Mouse (Mus musculus) thymus, postnatal 10 days (tissue): ENCODE data around the gene Chek1.

ENCODE experiments used
- DNase-seq, 2 experiments: peaks; one replicate each; pipeline ENCODE4 v3.0.0; 2021; ENCODE audit warnings: low spot score in 2 of 2

Chek1 gene

GRCm38 (mm10) chr9:36727034-36727755 lies at the start of gene Chek1:
Chek1 (minus strand) TSS chr9:36727065.
- DNase-seq, result no peak

GRCm38 (mm10) chr9:36769048-36769413 lies 42.2 kb upstream of the Chek1 start:
- no peak for DNase-seq

- DNase-seq, result peak; percentile 35 to 52
Observed at GRCm38 (mm10) chr9:36768156-36769047, 41.5 kb upstream of the Chek1 start.

GRCm38 (mm10) chr9:36767203-36768143 lies 40.6 kb upstream of the Chek1 start, which contains the start of gene Stt3a:
Stt3a (minus strand) TSS chr9:36767679.
- DNase-seq, result peak; percentile 96

- DNase-seq, result no peak
Observed at GRCm38 (mm10) chr9:36764378-36764777, 37.5 kb upstream of the Chek1 start.

GRCm38 (mm10) chr9:36726131-36727033 lies 483 bp downstream of the Chek1 start:
- DNase-seq, result peak; percentile 81 to 85

GRCm38 (mm10) chr9:36716624-36717023 lies 10.2 kb downstream of the Chek1 start:
- no peak for DNase-seq

- DNase-seq, result no peak
Observed at GRCm38 (mm10) chr9:36707304-36707703, 19.6 kb downstream of the Chek1 start.

- no peak for DNase-seq
Observed at GRCm38 (mm10) chr9:36705923-36706322, 20.9 kb downstream of the Chek1 start.

GRCm38 (mm10) chr9:36694276-36694675 lies 32.6 kb downstream of the Chek1 start:
- DNase-seq, result no peak

GRCm38 (mm10) chr9:36692920-36693319 lies 33.9 kb downstream of the Chek1 start, which contains the start of gene Acrv1:
Acrv1 (plus strand) TSS chr9:36693220.
- no peak for DNase-seq

GRCm38 (mm10) chr9:36687329-36687728 lies 39.5 kb downstream of the Chek1 start:
- no peak for DNase-seq

GRCm38 (mm10) chr9:36681424-36681823 lies 45.4 kb downstream of the Chek1 start:
- no peak for DNase-seq
